Mouse (Mus musculus): ENCODE results near the gene Zfp513.

Zfp513 gene

GRCm38 (mm10) chr5:31199893-31200292, 2.2 kb downstream of the Zfp513 start:
- DNase-seq = peak; percentile 48

- DNase-seq = no peak
These were observed 2.7 kb downstream of the Zfp513 start for GRCm38 (mm10) chr5:31199321-31199892.

DNA sequence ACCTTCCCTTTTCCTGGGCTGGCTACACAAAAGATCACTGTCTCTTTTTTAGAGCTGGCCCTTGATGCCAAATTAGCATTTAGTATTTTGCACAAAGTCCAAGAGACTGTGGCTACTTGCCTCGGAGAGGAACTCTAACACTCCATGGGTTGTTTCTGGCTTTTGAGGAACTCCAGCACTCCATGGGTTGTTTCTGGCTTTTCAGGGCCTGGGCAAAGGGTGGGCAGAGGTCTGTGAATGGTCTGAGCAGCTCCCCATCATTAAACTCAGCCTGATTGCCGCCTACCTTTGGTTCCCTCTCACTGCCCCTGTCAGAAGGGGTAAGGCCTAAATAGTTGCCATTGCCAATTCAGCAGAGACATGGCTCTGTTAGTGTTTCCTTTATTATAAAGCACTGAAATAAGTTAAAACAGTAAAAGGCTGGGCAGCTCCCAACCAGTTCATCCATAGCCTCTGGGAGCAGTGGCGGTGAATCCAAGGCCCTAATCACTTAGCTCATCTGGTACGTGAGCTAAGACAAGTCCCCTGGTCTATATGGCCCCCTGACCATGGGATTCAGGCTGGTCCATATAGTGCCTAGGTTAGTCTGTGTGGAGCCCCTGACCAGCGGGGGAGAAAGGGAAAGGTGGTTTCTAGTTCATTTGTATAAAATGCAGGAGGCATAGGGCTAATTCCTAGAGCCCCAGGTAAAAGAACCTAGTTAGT, 3.3 kb downstream of the Zfp513 start:
- no peak for DNase-seq

GRCm38 (mm10) chr5:31198170-31198569, 3.9 kb downstream of the Zfp513 start:
- no peak for DNase-seq

DNA sequence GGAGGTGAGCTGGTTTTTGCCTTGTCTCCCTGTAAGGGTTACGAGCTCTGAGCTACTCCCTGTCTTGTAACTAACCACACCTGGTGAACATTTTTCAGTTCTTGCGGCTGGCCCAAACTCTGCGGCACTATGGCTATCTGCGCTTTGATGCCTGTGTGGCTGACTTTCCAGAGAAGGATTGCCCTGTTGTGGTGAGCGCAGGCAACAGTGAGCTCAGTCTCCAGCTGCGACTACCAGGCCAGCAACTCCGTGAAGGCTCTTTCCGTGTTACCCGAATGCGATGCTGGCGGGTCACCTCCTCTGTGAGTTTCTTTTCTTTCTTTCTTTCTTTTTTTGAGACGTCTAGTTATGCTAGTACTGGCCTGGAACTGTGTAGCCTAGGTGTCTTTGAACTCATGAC, 5.0 kb downstream of the Zfp513 start:
- DNase-seq = no peak

GRCm38 (mm10) chr5:31196207-31196606, 5.9 kb downstream of the Zfp513 start:
- no peak for DNase-seq

DNA sequence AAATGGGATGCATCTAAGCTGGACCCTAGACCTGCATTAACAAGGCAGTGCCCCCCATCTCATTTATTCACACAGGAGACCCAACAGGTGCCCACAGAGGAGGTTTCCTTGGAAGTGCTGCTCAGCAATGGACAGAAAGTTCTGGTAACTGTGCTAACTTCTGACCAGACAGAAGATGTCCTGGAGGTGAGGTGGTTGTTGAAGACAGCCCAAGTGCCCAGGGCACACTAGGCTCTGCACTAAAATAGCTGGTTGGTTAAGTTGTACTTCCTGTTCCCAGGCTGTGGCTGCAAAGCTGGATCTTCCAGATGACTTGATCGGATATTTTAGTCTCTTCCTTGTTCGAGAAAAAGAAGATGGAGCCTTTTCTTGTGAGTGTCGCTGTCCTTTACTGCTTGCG, 6.4 kb downstream of the Zfp513 start:
- peak; percentile 55 for DNase-seq

GRCm38 (mm10) chr5:31194486-31195485, 7.3 kb downstream of the Zfp513 start:
- no peak for DNase-seq

GRCm38 (mm10) chr5:31193631-31194281, 8.3 kb downstream of the Zfp513 start:
- DNase-seq = no peak

- peak; percentile 99 for DNase-seq
These were observed 9.0 kb downstream of the Zfp513 start, which contains the start of the genes Snx17 and Eif2b4 for GRCm38 (mm10) chr5:31192939-31193630. TSS of gene Snx17 (plus strand) at chr5:31193227. TSS of gene Eif2b4 (minus strand) at chr5:31193430.

DNA sequence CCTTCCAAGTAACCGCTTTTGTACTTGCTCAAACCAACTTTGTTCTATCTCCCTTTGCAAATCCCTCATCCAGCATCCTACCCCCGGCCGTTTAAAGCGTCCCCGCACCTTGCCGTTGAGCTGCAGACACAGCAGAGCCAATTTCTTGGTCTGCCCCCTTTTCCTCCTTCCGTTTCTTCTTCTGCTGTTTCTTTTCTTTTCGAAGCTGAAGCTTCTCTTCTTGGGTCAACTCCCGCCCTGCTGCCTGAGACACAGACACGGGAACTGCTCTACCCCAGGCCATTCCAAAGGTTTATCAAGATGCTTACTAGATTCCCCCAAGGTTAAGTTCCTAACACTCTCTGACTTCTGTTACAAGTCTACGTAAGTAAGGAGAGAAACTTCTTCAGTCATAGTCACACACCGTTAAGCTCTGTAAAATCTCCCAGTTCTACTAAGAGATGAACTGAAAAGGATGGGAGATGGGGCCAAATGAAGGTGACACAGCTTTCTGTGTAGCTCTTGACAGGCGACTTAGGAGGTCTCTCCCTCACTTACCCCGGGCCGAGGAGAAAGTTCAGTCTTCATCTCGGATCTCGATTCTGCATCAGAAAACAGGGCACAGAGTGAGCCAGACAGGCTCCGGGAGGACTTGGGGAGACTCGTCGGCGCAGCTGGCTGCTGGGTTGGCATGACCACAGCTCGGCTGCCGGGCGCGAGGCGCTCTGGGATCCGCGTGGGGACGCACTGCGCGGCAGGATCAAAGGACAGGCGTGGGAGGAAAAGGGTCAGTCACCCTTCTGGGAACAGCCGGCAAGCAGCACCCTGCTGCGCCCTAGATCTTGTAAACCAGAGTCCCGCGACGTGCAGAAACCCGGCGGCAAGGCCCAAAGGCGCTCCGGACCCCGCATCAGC, 9.8 kb downstream of the Zfp513 start:
- no peak for DNase-seq

- DNase-seq = no peak
These were observed 11.9 kb downstream of the Zfp513 start for GRCm38 (mm10) chr5:31190201-31190600.

- DNase-seq = no peak
These were observed 13.8 kb downstream of the Zfp513 start for GRCm38 (mm10) chr5:31188223-31188840.

DNA sequence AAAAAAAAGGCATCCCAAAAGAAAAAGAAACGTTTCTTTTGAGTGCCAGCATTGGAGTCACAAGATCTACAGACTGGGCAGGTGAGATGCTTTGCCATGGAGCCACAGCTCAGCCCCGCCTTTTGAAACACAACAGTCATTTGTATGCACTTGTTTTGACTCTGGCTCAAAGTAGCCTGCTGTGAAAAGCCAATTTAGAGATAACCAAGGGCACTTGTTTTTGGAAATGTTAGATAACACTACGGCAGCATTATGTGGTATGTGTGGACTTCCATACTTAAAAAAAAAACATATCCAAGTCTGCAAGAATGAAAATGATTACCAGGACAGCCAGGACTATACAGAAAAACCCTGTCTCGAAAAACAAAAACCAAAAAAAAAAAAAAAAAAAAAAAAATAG, 18.4 kb downstream of the Zfp513 start:
- no peak for DNase-seq

DNA sequence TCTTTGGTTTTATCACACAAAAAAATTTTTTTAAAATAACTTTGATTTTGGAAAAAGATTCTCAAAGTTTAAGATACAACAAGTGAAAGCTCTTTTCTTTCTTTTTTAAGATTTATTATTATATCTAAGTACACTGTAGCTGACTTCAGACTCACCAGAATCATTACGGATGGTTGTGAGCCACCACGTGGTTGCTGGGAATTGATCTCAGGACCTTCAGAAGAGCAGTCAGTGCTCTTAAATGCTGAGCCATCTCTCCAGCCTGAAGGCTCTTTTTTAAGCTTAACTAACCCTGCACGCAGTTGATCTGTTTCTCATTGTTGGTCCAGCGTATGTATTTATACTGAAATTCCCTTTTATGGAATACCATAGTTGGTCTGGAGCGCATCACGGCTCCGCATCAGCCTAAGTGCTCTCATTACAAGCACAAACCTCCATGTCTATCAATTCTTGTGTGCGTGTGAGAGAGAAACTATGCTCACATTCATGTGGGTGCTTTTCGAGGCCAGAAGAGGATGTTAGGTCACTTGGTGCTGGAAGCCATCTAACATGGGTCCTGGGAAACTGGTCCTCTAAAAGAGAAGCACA, 20.8 kb downstream of the Zfp513 start:
- no peak for DNase-seq

- peak; percentile 98 for DNase-seq
These were observed 22.1 kb downstream of the Zfp513 start, which contains the start of the genes Gm29609 and Gtf3c2 for GRCm38 (mm10) chr5:31179766-31180630. TSS of gene Gm29609 (minus strand) at chr5:31179911. TSS of gene Gtf3c2 (minus strand) at chr5:31180144.

DNA sequence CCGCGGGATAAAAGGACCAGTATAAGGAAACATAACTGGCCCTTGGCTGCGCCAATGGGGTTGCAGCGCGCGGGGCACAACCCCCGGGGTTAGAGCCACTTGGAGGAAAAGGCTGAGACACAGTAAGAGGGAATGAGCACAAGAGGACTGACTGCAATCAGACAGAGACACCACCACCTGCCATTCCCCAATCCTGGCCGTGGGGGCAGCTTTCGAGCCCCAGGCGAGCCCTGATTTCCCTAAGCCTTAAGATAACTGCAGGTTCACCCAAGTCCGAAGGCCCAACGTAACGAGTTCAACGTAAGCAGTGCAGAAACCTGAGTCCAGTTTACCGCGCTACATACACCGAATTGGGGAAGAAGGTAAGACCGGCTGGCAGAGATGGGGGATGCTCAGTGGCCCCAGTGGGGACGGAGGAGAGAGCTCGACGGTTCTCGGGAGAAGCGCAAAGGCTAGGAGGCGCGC, 22.8 kb downstream of the Zfp513 start:
- no peak for DNase-seq

DNA sequence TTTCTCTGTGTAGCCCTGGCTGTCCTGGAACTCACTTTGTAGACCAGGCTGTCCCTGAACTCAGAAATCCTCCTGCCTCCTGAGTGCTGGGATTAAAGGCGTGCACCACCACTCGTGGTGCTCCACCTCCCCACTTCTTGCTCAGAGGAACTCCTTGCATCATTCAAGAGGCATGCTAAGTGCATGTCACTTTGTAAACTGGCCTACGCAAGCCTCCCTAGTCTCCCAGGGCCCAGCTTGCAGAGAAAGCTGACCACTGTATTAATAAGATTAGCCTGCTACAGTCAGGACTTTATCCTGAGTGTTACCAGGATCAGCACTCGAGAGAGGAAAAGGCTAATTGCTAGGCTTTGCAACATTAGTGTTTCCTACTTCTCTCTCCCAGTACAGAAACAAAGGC, 33.5 kb downstream of the Zfp513 start:
- DNase-seq = no peak

- no peak for DNase-seq
These were observed 37.2 kb downstream of the Zfp513 start for GRCm38 (mm10) chr5:31164878-31165277.
